Mouse (Mus musculus) ES-E14 (cell line): Measurements from ENCODE around the gene Zfp639. TPM values are rescaled to one million over a fixed set of nuclear protein-coding genes. Genes with fewer than 3 reads are reported as not detected.

ENCODE experiments used
- DNase-seq: peaks from one replicate; pipeline ENCODE4 v3.0.0-alpha.2; 2013; ENCODE audit warnings: low read depth, low spot score
- H3K27ac ChIP-seq: 2 replicates; pipeline ENCODE4 v1.5.1; 2012; ENCODE audit warnings: low read depth, mild to moderate bottlenecking, low read length, moderate library complexity, mixed read lengths; ENCODE audit not compliant: poor library complexity, insufficient read depth, severe bottlenecking
- H3K36me3 ChIP-seq: 2 replicates; pipeline ENCODE4 v1.6.1; 2012; ENCODE audit warnings: mild to moderate bottlenecking, low read length, moderate library complexity, mixed read lengths; ENCODE audit not compliant: control insufficient read depth, poor library complexity, insufficient read depth, severe bottlenecking
- H3K4me1 ChIP-seq, 2 experiments: fragments of 150-350 bp in 1 of 2; sonication (generic) in 1 of 2; 2 replicates each; pipeline ENCODE4 v1.6.1; 2012; ENCODE audit warnings: low read length in 2 of 2, mild to moderate bottlenecking in 1 of 2, mixed read lengths in 1 of 2; ENCODE audit not compliant: control insufficient read depth in 2 of 2, insufficient read depth in 2 of 2, poor library complexity in 1 of 2
- H3K4me3 ChIP-seq, 2 experiments: fragments of 150-350 bp in 1 of 2; sonication (generic) in 1 of 2; 2 replicates each; pipeline ENCODE4 v1.5.1; 2012; ENCODE audit warnings: low read length in 2 of 2, low read depth in 1 of 2, mild to moderate bottlenecking in 1 of 2, mixed read lengths in 1 of 2; ENCODE audit not compliant: insufficient read depth in 1 of 2, poor library complexity in 1 of 2, severe bottlenecking in 1 of 2
- H3K9ac ChIP-seq: 2 replicates; pipeline ENCODE4 v1.6.1; 2012; ENCODE audit warnings: low read depth, mild to moderate bottlenecking, low read length, mixed read lengths; ENCODE audit not compliant: poor library complexity, insufficient read depth, severe bottlenecking
- H3K9me3 ChIP-seq: fragments of 150-350 bp; sonication (generic); 2 replicates; pipeline ENCODE4 v1.6.1; 2012; ENCODE audit warnings: low read depth, mild to moderate bottlenecking, low read length; ENCODE audit not compliant: control insufficient read depth, insufficient read depth
- CHD2 ChIP-seq: IDR thresholded peaks from 2 replicates; pipeline ENCODE4 v1.6.1; 2014; ENCODE audit warnings: mild to moderate bottlenecking, low read depth, low read length, inconsistent platforms
- HCFC1 ChIP-seq: IDR thresholded peaks from 2 replicates; pipeline ENCODE4 v1.6.1; 2012; ENCODE audit warnings: low read length, inconsistent platforms, borderline replicate concordance; ENCODE audit not compliant: insufficient read depth
- MAFK ChIP-seq: IDR thresholded peaks from 2 replicates; pipeline ENCODE4 v1.6.1; 2014; ENCODE audit warnings: mild to moderate bottlenecking, low read depth, low read length, inconsistent platforms; ENCODE audit not compliant: insufficient read depth
- ZC3H11A ChIP-seq: IDR thresholded peaks from 2 replicates; pipeline ENCODE4 v1.6.1; 2012; ENCODE audit warnings: low read depth, mild to moderate bottlenecking, inconsistent platforms, low read length, borderline replicate concordance
- ZNF384 ChIP-seq: IDR thresholded peaks from 2 replicates; pipeline ENCODE4 v1.6.1; 2012; ENCODE audit warnings: low read depth, low read length, inconsistent platforms
- in situ Hi-C, 2 experiments: fragments of 600-800 bp; cut with MboI; formaldehyde crosslinking; loops; one replicate each; pipeline ENCODE4 v1.15.1; 2025; ENCODE audit warnings: low sequenced_read_pairs in 2 of 2, inconsistent platforms in 1 of 2; ENCODE audit not compliant: unreplicated experiment in 2 of 2
- total RNA-seq: library from RNA; depleted of rRNA; stranded (reverse); fragments of 300-350 nt; gene quantifications from 2 replicates; pipeline ENCODE4 v1.2.3, GENCODE M21; 2012

Gene Zfp639
- total RNA-seq, 1 experiment: 42.1 TPM

DNA sequence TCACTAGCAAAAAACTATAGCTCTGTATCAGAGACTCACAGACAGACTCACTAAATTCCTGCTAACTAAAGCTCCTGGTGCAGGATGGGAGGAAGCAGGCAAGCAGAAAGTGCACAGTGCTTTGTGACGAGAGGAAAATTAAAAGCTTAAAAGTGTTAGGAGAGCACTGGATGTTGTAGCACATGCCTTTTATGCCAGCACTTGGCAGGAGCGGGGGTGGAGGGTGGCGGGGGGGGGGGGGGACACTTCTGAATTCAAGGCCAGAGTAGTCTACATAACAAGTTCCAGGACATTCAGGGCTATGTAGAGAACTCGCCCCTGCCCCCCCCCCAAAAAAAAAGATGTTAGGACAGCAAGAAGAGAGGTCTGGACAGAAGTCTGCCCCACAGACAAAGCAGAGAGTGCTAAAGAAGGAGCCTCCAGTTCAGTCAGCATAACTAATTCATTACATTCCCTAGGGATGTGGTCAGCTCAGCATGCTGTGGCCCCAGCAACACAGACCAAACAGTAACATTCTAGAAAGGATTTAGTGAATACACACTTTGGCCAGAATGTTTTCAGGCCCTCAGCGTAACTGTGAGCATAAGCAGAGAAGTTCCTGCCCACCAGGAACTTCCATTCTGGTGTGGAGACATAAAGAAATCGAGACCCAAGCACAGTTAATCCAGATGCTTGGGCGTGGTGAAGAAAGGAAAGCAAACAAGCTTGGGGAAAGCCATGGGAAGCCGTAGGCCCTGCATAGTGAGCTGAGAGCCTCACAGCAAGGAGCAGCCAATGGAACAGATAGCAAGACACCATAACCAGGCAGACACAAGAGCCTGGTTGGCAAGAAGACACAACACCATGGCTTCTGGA lies 14.0 kb upstream of the Zfp639 start:
- Histone ChIP-seq H3K9me3 (no peaks in the 10 kb centered on the region), H3K36me3 (no peaks in the 10 kb centered on the region), H3K4me3 (no peak overlapping the region), H3K9ac (no peak overlapping the region), H3K27ac (no peak overlapping the region), H3K4me1 (peaks cover 0 to 8% of the 10 kb centered on the region in 2 experiments; a peak in 2 of 4 replicates)
- no peak for TF ChIP-seq MAFK
- no peak for DNase-seq
- in situ Hi-C loops: loop anchor here in 1 of 2 experiments (25.0 kb wide), 1 partner anchor 709 kb away; no protein-coding TSS in a partner anchor

- DNase-seq: no peak
- in situ Hi-C loops: loop anchor here in 1 of 2 experiments (25.0 kb wide), 1 partner anchor 709 kb away; no protein-coding TSS in a partner anchor
- H3K27ac ChIP-seq: no peak overlapping the region
- H3K4me3 ChIP-seq: no peak overlapping the region
- H3K4me1 ChIP-seq: peaks cover 0 to 8% of the 10 kb centered on the region in 2 experiments; a peak in 2 of 4 replicates
- H3K36me3 ChIP-seq: no peaks in the 10 kb centered on the region
- no peaks in the 10 kb centered on the region for H3K9me3 ChIP-seq
- TF ChIP-seq HCFC1 (no peak), ZNF384 (no peak), ZC3H11A (no peak), CHD2 (no peak), MAFK (no peak)
- no peak overlapping the region for H3K9ac ChIP-seq
These were observed 13.4 kb upstream of the Zfp639 start for GRCm38 (mm10) chr3:32496711-32497070.

DNA sequence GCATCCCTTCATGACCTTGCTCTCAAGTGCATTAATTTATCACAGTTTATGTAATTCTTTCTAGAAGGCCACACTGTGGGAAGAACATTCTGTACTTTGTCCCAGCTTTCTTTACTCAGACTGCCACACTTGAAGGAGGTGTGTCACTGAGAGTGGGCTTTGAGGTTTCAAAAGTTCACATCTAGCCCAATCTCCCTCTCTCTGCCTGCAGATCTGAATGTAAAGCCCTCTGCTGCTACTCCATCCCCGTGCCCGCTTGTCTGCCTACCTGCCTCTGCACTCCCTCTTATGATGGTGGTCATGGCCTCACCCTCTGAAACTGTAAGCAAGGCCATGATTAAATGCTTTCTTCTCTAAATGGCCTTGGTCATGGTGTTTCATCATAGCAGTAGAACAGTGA lies 9.7 kb upstream of the Zfp639 start:
- Histone ChIP-seq H3K27ac (no peak overlapping the region), H3K4me1 (peaks cover 2 to 8% of the 10 kb centered on the region in 2 experiments; a peak in 2 of 4 replicates), H3K4me3 (no peak overlapping the region), H3K9ac (no peak overlapping the region), H3K9me3 (no peaks in the 10 kb centered on the region), H3K36me3 (no peaks in the 10 kb centered on the region)
- in situ Hi-C loops: loop anchor here in 1 of 2 experiments (10.0 kb wide), 2 partner anchors 116 to 166 kb away; no protein-coding TSS in a partner anchor
- DNase-seq: no peak
- no peak for TF ChIP-seq CHD2
- TF ChIP-seq HCFC1: no peak
- TF ChIP-seq ZNF384: no peak
- TF ChIP-seq MAFK: no peak
- TF ChIP-seq ZC3H11A: no peak

DNA sequence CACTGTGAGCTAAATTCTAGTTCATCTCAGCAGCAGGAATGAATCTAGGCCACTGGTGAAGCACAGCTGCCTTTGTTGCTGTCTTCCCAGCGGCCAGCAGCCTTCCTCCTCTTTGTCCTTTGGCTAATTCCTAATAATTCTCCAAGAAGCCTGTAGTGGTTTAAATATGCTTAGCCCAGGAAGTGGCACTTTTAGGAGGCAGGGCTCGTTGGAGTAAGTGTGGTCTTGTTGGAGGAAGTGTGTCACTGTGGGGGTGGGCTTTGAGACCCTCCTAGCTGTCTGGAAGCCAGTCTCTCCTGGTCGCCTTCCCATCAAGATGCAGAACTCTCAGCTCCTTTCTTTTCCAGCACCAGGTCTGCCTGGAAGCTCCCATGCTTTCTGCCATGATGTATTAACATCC lies 4.2 kb upstream of the Zfp639 start:
- Histone ChIP-seq H3K36me3 (no peaks in the 10 kb centered on the region), H3K27ac (no peak overlapping the region), H3K9me3 (no peaks in the 10 kb centered on the region), H3K4me1 (0 out of 4 replicates have a peak, but pooled peaks cover 0 to 2% of the 10 kb centered on the region in 2 experiments), H3K9ac (no peak overlapping the region), H3K4me3 (no peak overlapping the region)
- DNase-seq: no peak
- TF ChIP-seq ZC3H11A: no peak
- TF ChIP-seq CHD2: no peak
- no peak for TF ChIP-seq MAFK
- no peak for TF ChIP-seq ZNF384
- no peak for TF ChIP-seq HCFC1
- in situ Hi-C loops: loop anchor here in 1 of 2 experiments (10.0 kb wide), 2 partner anchors 121 to 171 kb away; no protein-coding TSS in a partner anchor
